Mouse (Mus musculus): ENCODE data around the gene Nt5c3b. TPM values are rescaled to one million over a fixed set of nuclear protein-coding genes. Genes with fewer than 3 reads are reported as not detected.

Gene Nt5c3b
- polyA plus RNA-seq, 1 experiment from 2014 or later, result 122 TPM

- H3K27me3 ChIP-seq (ENCODE audit: control insufficient read depth, insufficient read depth, low read depth, low read length), result peaks cover 8% of the 10 kb centered on the region
- ATAC-seq, result peak; percentile 40; the same call in 1 of the 2 replicates
- H3K4me3 ChIP-seq (ENCODE audit: low read depth, low read length), result peak within 1 kb of the TSS; percentile 72
- peaks cover 18% of the 10 kb centered on the region for H3K4me1 ChIP-seq (ENCODE audit: control insufficient read depth, insufficient read depth, low read length)
- H3K27ac ChIP-seq (ENCODE audit: low read length), result peak within 1 kb of the TSS; percentile 75
- no peaks in the 10 kb centered on the region for H3K9me3 ChIP-seq (replicated peaks; ENCODE audit: control insufficient read depth, low read length, poor library complexity, severe bottlenecking)
- WGBS, result under 1% methylated on average over 27 of the region's 31 CpGs
- H3K4me2 ChIP-seq (ENCODE audit: low read length), result peak within 1 kb of the TSS; percentile 65
- H3K36me3 ChIP-seq (ENCODE audit: control insufficient read depth, insufficient read depth, low read length), result peaks cover 3% of the 10 kb centered on the region; the same call in 1 of the 2 replicates
- H3K9ac ChIP-seq (ENCODE audit: low read depth, low read length), result peak within 1 kb of the TSS; percentile 80
Measured at GRCm38 (mm10) chr11:100414914-100415822, 26.4 kb downstream of the Nt5c3b start, which contains the start of gene Fkbp10. TSS of gene Fkbp10 (plus strand) at chr11:100415697.

GRCm38 (mm10) chr11:100414021-100414913, 27.3 kb downstream of the Nt5c3b start, which contains the start of gene P3h4:
TSS of gene P3h4 (minus strand) at chr11:100414836.
- Histone ChIP-seq H3K36me3 (ENCODE audit: control insufficient read depth, insufficient read depth, low read length) (peaks cover 3% of the 10 kb centered on the region; the same call in 1 of the 2 replicates), H3K9me3 (replicated peaks; ENCODE audit: control insufficient read depth, low read length, poor library complexity, severe bottlenecking) (no peaks in the 10 kb centered on the region), H3K4me2 (ENCODE audit: low read length) (peak within 1 kb of the TSS; percentile 65), H3K27me3 (ENCODE audit: control insufficient read depth, insufficient read depth, low read depth, low read length) (peaks cover 8% of the 10 kb centered on the region), H3K4me3 (ENCODE audit: low read depth, low read length) (peak within 1 kb of the TSS; percentile 72), H3K27ac (ENCODE audit: low read length) (peak within 1 kb of the TSS; percentile 75), H3K9ac (ENCODE audit: low read depth, low read length) (peak within 1 kb of the TSS; percentile 80), H3K4me1 (ENCODE audit: control insufficient read depth, insufficient read depth, low read length) (peaks cover 18% of the 10 kb centered on the region)
- ATAC-seq, result peak; percentile 94
- WGBS, result 1% methylated on average over 87 of the region's 93 CpGs

GRCm38 (mm10) chr11:100413541-100413940, 28.1 kb downstream of the Nt5c3b start:
- no peak for ATAC-seq

GRCm38 (mm10) chr11:100411736-100412135, 29.9 kb downstream of the Nt5c3b start:
- Histone ChIP-seq H3K9ac (ENCODE audit: low read depth, low read length) (no peak overlapping the region), H3K4me2 (ENCODE audit: low read length) (no peak overlapping the region)

More at GRCm38 (mm10) chr11:100413541-100413940, 28.1 kb downstream of the Nt5c3b start:
- no peaks in the 10 kb centered on the region for H3K9me3 ChIP-seq (replicated peaks; ENCODE audit: control insufficient read depth, low read length, poor library complexity, severe bottlenecking)
- peak overlapping the region; percentile 72 for H3K4me3 ChIP-seq (ENCODE audit: low read depth, low read length)
- peaks cover 3% of the 10 kb centered on the region; the same call in 1 of the 2 replicates for H3K36me3 ChIP-seq (ENCODE audit: control insufficient read depth, insufficient read depth, low read length)
- H3K4me2 ChIP-seq (ENCODE audit: low read length), result peak overlapping the region; percentile 65
- H3K27ac ChIP-seq (ENCODE audit: low read length), result peak overlapping the region; percentile 75; the same call in 1 of the 2 replicates
- H3K9ac ChIP-seq (ENCODE audit: low read depth, low read length), result peak overlapping the region; percentile 80
- 81% methylated on average over 11 of the region's 11 CpGs for WGBS
- peaks cover 8% of the 10 kb centered on the region for H3K27me3 ChIP-seq (ENCODE audit: control insufficient read depth, insufficient read depth, low read depth, low read length)
- H3K4me1 ChIP-seq (ENCODE audit: control insufficient read depth, insufficient read depth, low read length), result peaks cover 18% of the 10 kb centered on the region

GRCm38 (mm10) chr11:100409686-100410085, 31.9 kb downstream of the Nt5c3b start:
- no peak overlapping the region for H3K4me2 ChIP-seq (ENCODE audit: low read length)
- H3K4me1 ChIP-seq (ENCODE audit: control insufficient read depth, insufficient read depth, low read length), result peaks cover 15% of the 10 kb centered on the region
- no peak overlapping the region for H3K9ac ChIP-seq (ENCODE audit: low read depth, low read length)
- peaks cover 3% of the 10 kb centered on the region; the same call in 1 of the 2 replicates for H3K36me3 ChIP-seq (ENCODE audit: control insufficient read depth, insufficient read depth, low read length)
- H3K27me3 ChIP-seq (ENCODE audit: control insufficient read depth, insufficient read depth, low read depth, low read length), result no peaks in the 10 kb centered on the region
- H3K4me3 ChIP-seq (ENCODE audit: low read depth, low read length), result no peak overlapping the region
- no peak overlapping the region for H3K27ac ChIP-seq (ENCODE audit: low read length)
- 76% methylated on average over 3 of the region's 3 CpGs for WGBS
- ATAC-seq, result no peak
- H3K9me3 ChIP-seq (replicated peaks; ENCODE audit: control insufficient read depth, low read length, poor library complexity, severe bottlenecking), result no peaks in the 10 kb centered on the region

More at GRCm38 (mm10) chr11:100411736-100412135, 29.9 kb downstream of the Nt5c3b start:
- Histone ChIP-seq H3K27me3 (ENCODE audit: control insufficient read depth, insufficient read depth, low read depth, low read length) (peaks cover 8% of the 10 kb centered on the region), H3K4me3 (ENCODE audit: low read depth, low read length) (no peak overlapping the region), H3K27ac (ENCODE audit: low read length) (no peak overlapping the region), H3K4me1 (ENCODE audit: control insufficient read depth, insufficient read depth, low read length) (peaks cover 18% of the 10 kb centered on the region), H3K36me3 (ENCODE audit: control insufficient read depth, insufficient read depth, low read length) (peaks cover 3% of the 10 kb centered on the region; the same call in 1 of the 2 replicates), H3K9me3 (replicated peaks; ENCODE audit: control insufficient read depth, low read length, poor library complexity, severe bottlenecking) (no peaks in the 10 kb centered on the region)
- ATAC-seq, result no peak
- 77% methylated on average over 11 of the region's 11 CpGs for WGBS

GRCm38 (mm10) chr11:100408835-100409462, 32.7 kb downstream of the Nt5c3b start:
- H3K27ac ChIP-seq (ENCODE audit: low read length), result no peak overlapping the region
- no peaks in the 10 kb centered on the region for H3K9me3 ChIP-seq (replicated peaks; ENCODE audit: control insufficient read depth, low read length, poor library complexity, severe bottlenecking)
- no peak overlapping the region for H3K4me2 ChIP-seq (ENCODE audit: low read length)
- ATAC-seq, result no peak
- H3K9ac ChIP-seq (ENCODE audit: low read depth, low read length), result no peak overlapping the region
- no peaks in the 10 kb centered on the region for H3K27me3 ChIP-seq (ENCODE audit: control insufficient read depth, insufficient read depth, low read depth, low read length)
- peaks cover 15% of the 10 kb centered on the region for H3K4me1 ChIP-seq (ENCODE audit: control insufficient read depth, insufficient read depth, low read length)
- WGBS, result 95% methylated on average over 12 of the region's 12 CpGs
- peaks cover 3% of the 10 kb centered on the region; the same call in 1 of the 2 replicates for H3K36me3 ChIP-seq (ENCODE audit: control insufficient read depth, insufficient read depth, low read length)
- no peak overlapping the region for H3K4me3 ChIP-seq (ENCODE audit: low read depth, low read length)

- Histone ChIP-seq H3K4me3 (ENCODE audit: low read depth, low read length) (no peak overlapping the region), H3K9me3 (replicated peaks; ENCODE audit: control insufficient read depth, low read length, poor library complexity, severe bottlenecking) (no peaks in the 10 kb centered on the region), H3K36me3 (ENCODE audit: control insufficient read depth, insufficient read depth, low read length) (peaks cover 3% of the 10 kb centered on the region; the same call in 1 of the 2 replicates), H3K27ac (ENCODE audit: low read length) (no peak overlapping the region), H3K9ac (ENCODE audit: low read depth, low read length) (no peak overlapping the region), H3K4me1 (ENCODE audit: control insufficient read depth, insufficient read depth, low read length) (peaks cover 10% of the 10 kb centered on the region; the same call in 1 of the 2 replicates), H3K4me2 (ENCODE audit: low read length) (no peak overlapping the region), H3K27me3 (ENCODE audit: control insufficient read depth, insufficient read depth, low read depth, low read length) (no peaks in the 10 kb centered on the region)
- no peak for ATAC-seq
- WGBS, result 45% methylated on average over 10 of the region's 10 CpGs
Measured at GRCm38 (mm10) chr11:100408076-100408834, 33.4 kb downstream of the Nt5c3b start.
